Mouse (Mus musculus) A20 (cell line): ENCODE measurements around the gene Xrcc6.

ENCODE experiments used
- DNase-seq: peaks from one replicate; pipeline ENCODE4 v3.0.0-alpha.2; 2011; ENCODE audit warnings: low read depth, low spot score

Xrcc6 gene

DNA sequence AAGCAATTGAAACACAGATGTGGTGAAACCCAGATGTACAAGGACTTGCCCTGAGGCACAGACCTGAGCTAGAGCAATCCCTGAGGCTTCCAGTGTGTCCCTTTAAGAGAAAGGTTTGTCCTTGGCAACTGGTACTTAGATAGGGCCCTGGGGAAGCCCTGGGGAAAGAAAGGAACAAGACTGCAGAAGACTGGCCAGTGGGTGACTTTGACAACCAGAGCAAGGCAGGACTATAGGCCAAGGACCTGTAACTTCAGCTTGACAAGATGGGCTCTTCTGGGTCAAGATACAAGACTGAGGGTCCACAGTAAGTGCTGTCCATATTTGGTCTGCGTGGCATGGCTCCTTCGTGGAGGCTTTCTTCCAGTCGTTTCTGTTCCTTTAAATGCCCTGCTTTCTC, at the start of gene Xrcc6:
Xrcc6 (plus strand) TSS at position 190 of the 400 bp plus-strand sequence.
- DNase-seq, result no peak

- peak; percentile 59 for DNase-seq
Measured at GRCm38 (mm10) chr15:81938246-81938645, 49.4 kb upstream of the Xrcc6 start.

- DNase-seq, result no peak
Measured at GRCm38 (mm10) chr15:81939157-81939715, 48.4 kb upstream of the Xrcc6 start.

- DNase-seq, result no peak
Measured at GRCm38 (mm10) chr15:81939774-81940173, 47.9 kb upstream of the Xrcc6 start.

GRCm38 (mm10) chr15:81940219-81940618, 47.4 kb upstream of the Xrcc6 start:
- no peak for DNase-seq

DNA sequence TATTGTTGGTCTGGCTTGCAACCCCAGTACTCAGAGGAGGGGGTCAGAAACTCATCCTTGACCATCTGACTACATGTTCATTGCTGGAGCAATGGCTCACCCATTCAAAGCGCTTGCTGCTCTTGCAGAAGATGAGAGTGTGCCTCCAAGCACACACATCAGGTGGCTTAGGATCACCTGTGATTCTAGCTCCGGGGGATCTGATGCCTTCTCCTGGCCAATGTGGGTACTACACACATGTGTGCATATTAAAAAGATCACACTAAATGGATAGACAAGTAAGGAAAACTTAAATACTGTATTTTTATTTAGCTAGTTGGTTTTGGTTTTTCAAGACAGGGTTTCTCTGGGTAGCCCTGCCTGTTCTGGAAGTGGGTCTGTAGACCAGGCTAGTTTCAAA, 46.6 kb upstream of the Xrcc6 start:
- peak; percentile 32 for DNase-seq

DNA sequence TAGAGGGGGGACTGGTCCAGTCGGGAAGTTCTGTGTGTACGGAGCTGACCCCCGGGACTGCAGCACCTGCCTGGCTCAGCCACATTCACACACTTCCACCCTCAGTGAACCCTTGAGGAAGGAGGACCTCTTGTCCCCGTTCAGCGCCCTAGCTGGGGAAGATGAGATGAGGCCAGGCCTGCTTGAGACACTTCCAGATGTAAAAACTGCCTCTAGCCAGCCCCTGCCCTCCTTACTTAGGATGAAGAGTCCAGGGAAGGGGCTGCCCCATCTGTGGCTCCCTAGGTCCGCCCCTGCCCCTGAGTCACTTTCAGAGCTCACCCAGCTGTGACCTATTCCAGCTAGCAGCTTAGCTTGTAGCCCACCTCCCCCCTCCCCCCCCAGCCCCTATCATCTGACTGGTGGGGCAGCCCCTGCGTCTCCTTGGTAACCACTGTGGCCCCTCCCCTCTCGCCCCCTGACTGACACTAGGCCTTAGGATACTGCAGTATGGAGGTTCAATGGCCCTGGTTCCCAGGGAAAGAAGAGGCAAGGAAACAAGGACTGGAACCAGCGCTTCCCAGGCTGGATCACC, 44.4 kb upstream of the Xrcc6 start:
- peak; percentile 29 for DNase-seq

GRCm38 (mm10) chr15:81949076-81949475, 38.6 kb upstream of the Xrcc6 start:
- no peak for DNase-seq

DNA sequence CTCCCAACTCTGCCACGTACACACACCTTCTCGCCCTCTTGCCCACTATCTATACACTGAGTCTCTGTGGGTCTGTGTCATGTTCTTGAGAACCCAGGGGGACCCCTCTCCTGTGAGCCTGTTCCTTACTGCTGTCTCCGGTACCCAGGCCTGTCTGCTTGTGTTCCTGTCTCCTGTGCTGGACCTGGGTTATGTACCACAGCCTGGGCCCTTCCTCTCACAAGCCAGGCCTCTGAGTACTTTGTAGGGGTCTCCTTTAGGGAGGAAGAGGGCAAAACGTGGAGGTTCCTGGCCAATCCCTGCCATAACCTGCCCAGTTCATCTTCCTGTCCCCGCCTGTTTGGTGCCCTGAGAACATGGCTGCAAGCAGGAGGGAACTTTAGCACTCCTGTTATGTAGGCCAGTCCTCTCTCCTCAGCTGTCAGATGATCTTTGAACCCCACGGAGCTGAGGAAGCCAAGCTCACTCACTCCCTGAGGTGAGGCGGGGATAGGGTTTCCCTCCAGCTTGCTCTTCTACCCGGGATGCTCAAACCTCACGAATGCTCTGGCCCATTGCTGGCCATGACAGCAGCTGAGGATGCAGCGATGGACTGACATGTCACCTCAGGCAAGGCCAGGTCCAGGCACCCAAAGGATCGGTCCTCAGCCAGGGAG, 38.0 kb upstream of the Xrcc6 start:
- no peak for DNase-seq

GRCm38 (mm10) chr15:81950716-81951115, 36.9 kb upstream of the Xrcc6 start:
- DNase-seq, result no peak

DNA sequence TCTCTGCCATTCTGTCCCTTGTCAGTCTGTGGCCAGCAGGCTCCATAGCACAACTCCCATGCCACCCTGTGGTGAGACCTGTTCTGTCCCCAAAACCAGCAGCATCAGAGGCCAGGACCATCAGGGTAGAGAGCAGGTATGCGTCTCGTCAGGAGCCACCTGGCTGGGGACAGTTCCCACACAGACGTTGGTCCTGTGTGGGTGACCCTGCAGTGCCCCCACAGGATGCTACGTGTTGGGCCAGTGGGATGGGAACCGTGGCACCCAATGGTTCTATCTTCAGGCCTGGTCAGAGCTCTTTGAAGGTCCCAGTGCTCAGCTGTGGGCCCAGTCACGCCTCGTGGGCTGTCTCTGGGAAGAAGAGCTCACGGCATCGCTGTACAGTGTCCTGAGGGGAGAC, 36.5 kb upstream of the Xrcc6 start:
- no peak for DNase-seq

- no peak for DNase-seq
Measured at GRCm38 (mm10) chr15:81952310-81952709, 35.3 kb upstream of the Xrcc6 start.

DNA sequence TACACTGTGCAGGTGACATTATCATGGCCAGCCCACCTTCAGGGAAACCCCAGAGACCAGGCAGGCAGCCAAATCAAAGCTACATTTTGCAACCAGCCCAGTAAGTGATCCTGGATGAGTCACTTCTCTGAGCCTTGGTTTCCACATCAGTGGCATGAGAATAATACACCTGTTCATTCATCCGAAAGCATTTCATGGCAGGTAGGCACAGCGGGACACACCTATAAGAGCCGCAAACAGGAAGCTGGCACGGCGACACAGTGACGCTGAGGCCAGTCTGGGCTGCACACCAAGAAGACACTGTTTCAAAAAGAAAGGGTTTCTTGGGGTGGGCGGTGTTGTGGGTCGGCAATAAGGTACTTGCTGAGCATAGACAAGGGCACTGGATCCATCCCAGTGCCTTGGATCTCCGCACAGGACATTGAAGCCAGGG, 33.5 kb upstream of the Xrcc6 start:
- no peak for DNase-seq

- no peak for DNase-seq
Measured at GRCm38 (mm10) chr15:81954716-81955115, 32.9 kb upstream of the Xrcc6 start.

- no peak for DNase-seq
Measured at GRCm38 (mm10) chr15:81955414-81955813, 32.2 kb upstream of the Xrcc6 start.

DNA sequence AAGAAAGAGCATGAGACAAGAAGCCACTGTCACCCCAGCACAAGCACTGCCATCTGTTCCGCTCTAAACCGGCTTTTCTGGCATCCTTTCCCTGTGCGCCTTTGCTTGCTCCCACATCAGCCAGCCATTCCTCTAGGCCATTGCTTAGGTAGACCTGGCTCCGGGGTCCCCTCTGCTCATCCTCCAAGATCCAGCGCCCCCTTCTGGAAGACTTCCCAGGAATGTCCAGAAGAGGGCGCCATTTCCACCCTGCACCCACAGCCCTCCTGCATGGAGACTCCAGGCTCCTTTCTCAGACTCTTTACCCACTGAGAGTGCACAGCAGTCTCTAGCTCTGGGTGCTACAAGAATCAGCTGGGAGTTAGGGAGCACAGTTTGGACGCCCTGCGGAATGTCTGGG, 31.2 kb upstream of the Xrcc6 start:
- DNase-seq, result peak; percentile 63

DNA sequence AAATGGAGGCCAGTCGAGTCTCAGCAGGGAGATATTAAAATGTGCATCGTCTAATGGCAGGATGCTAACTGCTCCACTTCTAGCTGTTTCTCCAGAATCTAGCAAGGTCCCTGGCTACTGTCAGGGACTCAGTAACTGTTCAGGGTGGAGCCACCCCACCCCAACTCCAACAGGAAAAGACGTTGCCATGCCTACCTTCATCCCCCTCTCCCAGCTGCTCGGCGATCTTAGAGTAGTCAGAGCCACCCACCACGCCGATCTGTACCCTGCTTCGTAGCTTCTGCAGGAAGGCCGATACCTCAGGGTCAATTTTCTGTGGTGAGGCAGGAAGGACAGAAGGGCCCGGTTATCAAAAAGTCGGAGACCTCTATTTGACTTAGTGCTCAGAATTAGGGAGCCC, 30.0 kb upstream of the Xrcc6 start:
- DNase-seq, result no peak

DNA sequence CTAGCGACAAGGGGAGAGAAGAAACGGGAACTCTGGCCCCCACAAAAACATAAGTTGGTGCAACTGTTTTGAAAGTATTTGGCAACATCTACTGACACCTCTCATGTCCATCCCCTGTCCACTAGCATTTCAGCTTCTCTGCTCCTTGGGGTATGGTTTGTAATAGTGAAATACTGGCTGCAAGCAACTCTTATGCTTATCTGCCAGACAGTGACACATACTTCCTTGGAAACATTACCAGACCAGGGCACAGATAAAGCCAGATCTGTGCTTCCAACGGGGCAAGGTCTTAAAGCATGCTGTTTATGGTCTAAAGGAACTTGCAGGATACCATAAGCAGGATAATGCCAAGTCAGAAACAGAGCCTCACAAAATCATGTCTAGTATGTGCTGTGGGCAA, 28.7 kb upstream of the Xrcc6 start:
- no peak for DNase-seq

- DNase-seq, result peak; percentile 99
Measured at GRCm38 (mm10) chr15:81960171-81961077, 27.2 kb upstream of the Xrcc6 start, which contains the start of gene Pmm1. TSS of gene Pmm1 (minus strand) at chr15:81960930.

GRCm38 (mm10) chr15:81961078-81961451, 26.6 kb upstream of the Xrcc6 start:
- DNase-seq, result no peak

- no peak for DNase-seq
Measured at GRCm38 (mm10) chr15:81964262-81964661, 23.4 kb upstream of the Xrcc6 start.

DNA sequence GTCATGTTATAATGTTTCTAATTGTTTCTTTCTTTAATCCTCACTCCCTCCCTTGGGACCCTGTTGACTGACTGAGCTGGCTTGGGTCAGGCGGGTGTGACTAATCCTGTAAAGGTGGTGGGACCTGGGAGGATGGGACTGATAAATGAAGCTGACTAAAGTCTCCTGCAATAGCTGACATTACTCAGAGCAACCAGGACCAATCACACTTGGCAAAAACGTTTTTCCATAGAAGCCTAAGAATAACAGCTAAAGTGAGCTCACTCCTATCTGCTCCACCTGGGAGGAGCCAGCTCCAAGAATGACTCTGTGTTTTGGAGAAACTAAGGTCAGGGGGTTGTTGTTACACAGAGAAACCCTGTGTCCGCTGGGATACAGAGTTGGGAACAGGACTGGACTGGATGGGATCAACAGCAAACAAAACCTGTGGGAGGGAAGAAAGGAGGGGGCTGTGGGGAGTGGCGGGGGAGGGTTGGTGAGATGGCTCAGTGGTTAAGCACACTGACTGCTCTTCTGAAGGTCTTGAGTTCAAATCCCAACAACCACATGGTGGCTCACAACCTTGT, 22.6 kb upstream of the Xrcc6 start:
- no peak for DNase-seq
